Mouse (Mus musculus) neural tube, embryonic 14.5 days (tissue): Measurements from ENCODE around the gene Rplp2. TPM values are rescaled to one million over a fixed set of nuclear protein-coding genes. Genes with fewer than 3 reads are reported as not detected.
A peak's percentile ranks its signal among the peaks of the same experiment; 100 is the strongest.

ENCODE experiments used
- ATAC-seq: fragments of 200-750 bp; cut with Nextera tagmentation; 2 replicates; pipeline ENCODE4 v1.8.0; 2017; ENCODE audit warnings: low read depth, mild to moderate bottlenecking, moderate TSS enrichment, moderate library complexity
- H3K27ac ChIP-seq: fragments of 300-500 bp; sonication (generic); 2 replicates; pipeline ENCODE4 v1.5.1; 2014; ENCODE audit warnings: low read depth, mild to moderate bottlenecking, control low read depth, low read length, moderate library complexity, mixed read lengths
- H3K27me3 ChIP-seq: fragments of 300-500 bp; sonication (generic); 2 replicates; pipeline ENCODE4 v1.6.1; 2014; ENCODE audit warnings: low read length; ENCODE audit not compliant: control insufficient read depth, insufficient read depth
- H3K36me3 ChIP-seq: fragments of 300-500 bp; sonication (generic); 2 replicates; pipeline ENCODE4 v1.6.1; 2014; ENCODE audit warnings: low read length, mixed read lengths; ENCODE audit not compliant: control insufficient read depth, insufficient read depth
- H3K4me1 ChIP-seq: fragments of 300-500 bp; sonication (generic); 2 replicates; pipeline ENCODE4 v1.6.1; 2014; ENCODE audit warnings: low read length; ENCODE audit not compliant: control insufficient read depth, insufficient read depth
- H3K4me2 ChIP-seq: fragments of 300-500 bp; sonication (generic); 2 replicates; pipeline ENCODE4 v1.6.1; 2014; ENCODE audit warnings: mild to moderate bottlenecking, low read depth, low read length, control low read depth
- H3K4me3 ChIP-seq: fragments of 300-500 bp; sonication (generic); 2 replicates; pipeline ENCODE4 v1.5.1; 2014; ENCODE audit warnings: low read depth, low read length, control low read depth, mixed read lengths
- H3K9ac ChIP-seq: fragments of 300-500 bp; sonication (generic); replicated peaks from 2 replicates; pipeline ENCODE4 v1.6.1; 2014; ENCODE audit warnings: low read depth, mild to moderate bottlenecking, control low read depth, low read length, mixed read lengths
- H3K9me3 ChIP-seq: fragments of 300-500 bp; sonication (generic); 2 replicates; pipeline ENCODE4 v1.6.1; 2016; ENCODE audit warnings: low read length; ENCODE audit not compliant: control insufficient read depth
- WGBS: fragments of 180-500 bp; shearing (Covaris S2); extraction: QIAGEN DNeasy Blood & Tissue Kit; methylation state at CpG from one replicate; pipeline ENCODE4 v1.1.7; 2014; 5-methylcytosine and 5-hydroxymethylcytosine counted together
- polyA plus RNA-seq: library from polyadenylated mRNA; unstranded; fragments of >200 nt; fragmentation: Nextera tagmentation; extraction: Ambion mirVana; gene quantifications from 2 replicates; pipeline ENCODE4 v1.2.1, GENCODE M21; 2014

The Rplp2 gene
- polyA plus RNA-seq, 1 experiment from 2014 or later: 691 TPM

DNA sequence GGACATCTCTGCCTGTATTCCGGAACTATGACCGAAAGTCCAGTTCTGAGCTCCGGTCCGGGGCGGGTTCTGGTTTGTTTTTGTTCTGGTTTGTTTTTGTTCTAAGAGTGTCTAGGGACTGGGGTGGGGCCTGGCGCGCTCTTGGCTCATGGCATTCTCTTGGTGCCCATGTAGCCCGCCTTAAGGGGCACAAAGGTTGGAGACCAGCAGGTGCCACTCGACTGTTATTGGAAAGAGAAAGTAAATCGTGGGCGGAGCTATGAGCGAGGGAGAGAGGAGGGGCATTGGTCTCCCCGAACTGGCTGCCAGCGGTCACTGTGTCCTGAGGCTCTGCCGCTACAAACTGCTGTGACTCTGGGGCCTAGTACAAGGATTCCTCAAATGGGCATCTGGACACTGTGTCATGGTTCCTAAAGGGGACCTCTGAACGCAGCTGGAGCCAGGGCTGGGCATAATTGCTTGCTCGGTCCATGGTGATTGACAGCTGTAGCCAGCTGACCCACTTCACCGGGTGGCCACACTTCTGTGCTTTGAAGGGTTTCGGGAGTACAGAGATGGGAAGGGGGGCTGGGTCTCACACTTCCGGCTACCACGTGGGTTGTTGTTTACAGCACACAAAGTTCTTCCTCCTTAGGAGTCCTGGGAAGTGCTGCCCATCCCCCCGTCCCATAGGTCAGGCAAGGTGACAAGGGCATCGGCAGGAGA, 8.6 kb downstream of the Rplp2 start:
- Histone ChIP-seq H3K4me1 (peaks cover 10% of the 10 kb centered on the region), H3K36me3 (peaks cover 16% of the 10 kb centered on the region; the same call in 1 of the 2 replicates), H3K9me3 (no peaks in the 10 kb centered on the region), H3K9ac (peak overlapping the region; percentile 55), H3K4me2 (peak overlapping the region; percentile 71), H3K27me3 (peaks cover 13% of the 10 kb centered on the region), H3K27ac (peak overlapping the region; percentile 10; the same call in 1 of the 2 replicates), H3K4me3 (peak overlapping the region; percentile 49)
- peak; percentile 41 for ATAC-seq
- WGBS: 1% methylated on average over 23 of the region's 23 CpGs

DNA sequence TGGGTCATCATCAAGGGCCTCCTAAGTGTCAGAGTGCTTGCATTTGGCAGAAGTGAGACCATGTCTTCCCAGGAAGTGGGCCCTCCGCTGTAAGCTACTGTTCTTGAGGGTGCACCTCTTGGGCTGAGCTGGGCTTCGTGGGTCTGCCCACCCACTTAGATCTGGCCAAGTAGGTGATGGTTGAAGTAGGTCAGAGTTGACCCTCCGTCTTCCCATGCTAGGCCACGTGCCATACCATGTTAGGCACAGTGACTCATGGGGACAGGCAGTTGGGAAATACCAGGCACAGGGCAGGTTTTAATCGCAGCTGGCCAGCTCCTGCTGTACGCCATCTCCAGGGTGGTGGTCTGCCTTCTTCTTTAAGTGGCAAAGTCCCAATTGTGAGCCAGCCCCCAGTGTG, 9.6 kb downstream of the Rplp2 start:
- no peak overlapping the region for H3K4me3 ChIP-seq
- no peak overlapping the region for H3K9ac ChIP-seq
- H3K27ac ChIP-seq: no peak overlapping the region
- 92% methylated on average over 6 of the region's 6 CpGs for WGBS
- peaks cover 9% of the 10 kb centered on the region; the same call in 1 of the 2 replicates for H3K36me3 ChIP-seq
- H3K9me3 ChIP-seq: no peaks in the 10 kb centered on the region
- no peak overlapping the region for H3K4me2 ChIP-seq
- ATAC-seq: no peak
- H3K27me3 ChIP-seq: peaks cover 18% of the 10 kb centered on the region
- H3K4me1 ChIP-seq: peaks cover 11% of the 10 kb centered on the region

DNA sequence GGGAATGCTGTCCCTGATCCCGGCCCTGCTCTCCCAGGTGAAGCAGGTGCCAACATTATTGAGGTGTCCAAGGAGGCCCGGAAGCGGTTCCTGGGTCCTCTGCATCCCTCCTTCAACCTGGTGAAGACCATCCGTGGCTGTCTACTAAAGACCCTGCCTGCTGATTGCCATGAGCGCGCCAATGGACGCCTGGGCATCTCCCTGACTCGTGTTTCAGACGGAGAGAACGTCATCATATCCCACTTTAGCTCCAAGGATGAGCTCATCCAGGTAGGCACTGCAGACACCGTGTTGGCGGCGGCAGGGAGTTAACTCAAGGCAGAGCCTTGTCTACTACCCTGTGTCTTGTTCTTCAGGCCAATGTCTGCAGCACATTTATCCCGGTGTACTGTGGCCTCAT, 10.1 kb downstream of the Rplp2 start:
- H3K4me3 ChIP-seq: no peak overlapping the region
- H3K9me3 ChIP-seq: no peaks in the 10 kb centered on the region
- peaks cover 8% of the 10 kb centered on the region; the same call in 1 of the 2 replicates for H3K36me3 ChIP-seq
- H3K27ac ChIP-seq: no peak overlapping the region
- H3K9ac ChIP-seq: no peak overlapping the region
- no peak for ATAC-seq
- peaks cover 22% of the 10 kb centered on the region for H3K27me3 ChIP-seq
- 93% methylated on average over 14 of the region's 14 CpGs for WGBS
- H3K4me1 ChIP-seq: peaks cover 13% of the 10 kb centered on the region
- no peak overlapping the region for H3K4me2 ChIP-seq

DNA sequence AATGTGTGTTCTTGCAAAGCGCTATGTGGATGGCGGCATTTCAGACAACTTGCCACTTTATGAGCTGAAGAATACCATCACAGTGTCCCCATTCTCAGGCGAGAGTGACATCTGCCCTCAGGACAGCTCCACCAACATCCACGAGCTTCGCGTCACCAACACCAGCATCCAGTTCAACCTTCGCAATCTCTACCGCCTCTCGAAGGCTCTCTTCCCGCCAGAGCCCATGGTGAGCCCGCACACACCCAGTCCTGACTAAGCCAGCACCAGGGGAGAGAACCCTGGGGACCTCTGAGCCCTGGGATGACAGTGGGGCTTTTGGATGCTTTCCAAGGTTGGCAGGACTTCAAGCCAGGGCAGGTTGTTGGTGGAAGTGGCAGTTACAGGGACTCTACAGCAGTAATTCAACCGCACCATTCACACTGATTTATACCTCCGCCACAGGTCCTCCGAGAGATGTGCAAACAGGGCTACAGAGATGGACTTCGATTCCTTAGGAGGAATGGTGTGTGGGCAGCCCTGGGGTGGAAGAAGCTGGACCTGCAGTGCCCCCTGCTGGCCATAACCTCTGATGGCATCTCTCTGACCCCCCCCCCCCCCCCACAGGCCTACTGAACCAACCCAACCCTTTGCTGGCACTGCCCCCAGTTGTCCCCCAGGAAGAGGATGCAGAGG, 11.0 kb downstream of the Rplp2 start:
- Histone ChIP-seq H3K27me3 (peaks cover 26% of the 10 kb centered on the region), H3K4me2 (no peak overlapping the region), H3K36me3 (peaks cover 8% of the 10 kb centered on the region; the same call in 1 of the 2 replicates), H3K4me1 (peaks cover 13% of the 10 kb centered on the region), H3K9me3 (no peaks in the 10 kb centered on the region), H3K4me3 (no peak overlapping the region), H3K27ac (no peak overlapping the region), H3K9ac (no peak overlapping the region)
- WGBS: 73% methylated on average over 15 of the region's 15 CpGs
- ATAC-seq: no peak

DNA sequence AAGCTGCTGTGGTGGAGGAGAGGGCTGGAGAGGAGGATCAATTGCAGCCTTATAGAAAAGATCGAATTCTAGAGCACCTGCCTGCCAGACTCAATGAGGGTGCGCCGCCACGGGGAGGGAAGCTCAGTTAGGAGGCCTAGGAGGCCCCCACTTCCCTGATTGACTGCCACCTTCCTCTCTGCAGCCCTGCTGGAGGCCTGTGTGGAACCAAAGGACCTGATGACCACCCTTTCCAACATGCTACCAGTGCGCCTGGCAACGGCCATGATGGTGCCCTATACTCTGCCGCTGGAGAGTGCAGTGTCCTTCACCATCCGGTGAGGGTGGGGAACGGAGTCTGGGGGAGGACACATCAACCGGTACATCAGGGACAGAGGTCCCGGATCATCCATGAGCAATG, 11.5 kb downstream of the Rplp2 start:
- Histone ChIP-seq H3K4me3 (no peak overlapping the region), H3K4me1 (peaks cover 13% of the 10 kb centered on the region), H3K4me2 (no peak overlapping the region), H3K27me3 (peaks cover 32% of the 10 kb centered on the region), H3K36me3 (peaks cover 8% of the 10 kb centered on the region; the same call in 1 of the 2 replicates), H3K9me3 (no peaks in the 10 kb centered on the region), H3K9ac (no peak overlapping the region), H3K27ac (no peak overlapping the region)
- ATAC-seq: no peak
- 91% methylated on average over 11 of the region's 11 CpGs for WGBS

DNA sequence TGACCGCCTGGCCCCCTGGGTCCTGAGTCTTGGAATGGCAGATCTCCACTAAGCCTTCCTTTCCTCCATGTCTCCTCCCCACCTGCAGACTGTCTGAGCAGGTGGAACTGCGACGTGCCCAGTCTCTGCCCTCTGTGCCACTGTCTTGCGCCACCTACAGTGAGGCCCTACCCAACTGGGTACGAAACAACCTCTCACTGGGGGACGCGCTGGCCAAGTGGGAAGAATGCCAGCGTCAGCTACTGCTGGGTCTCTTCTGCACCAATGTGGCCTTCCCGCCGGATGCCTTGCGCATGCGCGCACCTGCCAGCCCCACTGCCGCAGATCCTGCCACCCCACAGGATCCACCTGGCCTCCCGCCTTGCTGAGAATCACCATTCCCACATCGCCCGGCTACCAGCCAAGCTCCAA, 12.1 kb downstream of the Rplp2 start:
- no peak overlapping the region for H3K9ac ChIP-seq
- H3K4me2 ChIP-seq: no peak overlapping the region
- H3K4me1 ChIP-seq: peaks cover 13% of the 10 kb centered on the region
- no peak for ATAC-seq
- H3K27me3 ChIP-seq: peaks cover 38% of the 10 kb centered on the region
- H3K4me3 ChIP-seq: no peak overlapping the region
- WGBS: 90% methylated on average over 17 of the region's 17 CpGs
- H3K27ac ChIP-seq: no peak overlapping the region
- no peaks in the 10 kb centered on the region for H3K9me3 ChIP-seq
- H3K36me3 ChIP-seq: peaks cover 8% of the 10 kb centered on the region; the same call in 1 of the 2 replicates

DNA sequence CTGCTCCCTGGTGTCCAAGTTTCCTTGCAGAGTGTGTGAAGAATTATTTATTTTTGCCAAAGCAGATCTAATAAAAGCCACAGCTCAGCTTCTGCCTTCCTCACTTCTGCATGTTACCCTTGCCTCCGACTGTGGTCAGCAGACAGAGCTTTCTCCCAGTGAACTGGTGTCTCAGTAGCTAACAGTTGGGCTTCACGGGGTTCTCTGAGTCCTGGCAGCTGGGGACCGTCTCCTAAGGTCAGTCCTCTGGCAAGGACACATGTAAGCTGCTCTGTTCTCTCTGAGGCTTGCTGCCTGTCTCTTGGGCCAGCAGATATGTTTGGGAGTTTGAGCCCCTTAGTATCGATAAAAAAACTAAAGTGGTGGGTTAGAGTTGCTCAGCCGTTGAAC, 12.8 kb downstream of the Rplp2 start:
- peaks cover 45% of the 10 kb centered on the region for H3K27me3 ChIP-seq
- H3K9ac ChIP-seq: no peak overlapping the region
- no peak overlapping the region for H3K4me2 ChIP-seq
- 82% methylated on average over 5 of the region's 5 CpGs for WGBS
- H3K4me3 ChIP-seq: no peak overlapping the region
- H3K36me3 ChIP-seq: peaks cover 8% of the 10 kb centered on the region; the same call in 1 of the 2 replicates
- no peak overlapping the region for H3K27ac ChIP-seq
- no peaks in the 10 kb centered on the region for H3K9me3 ChIP-seq
- H3K4me1 ChIP-seq: peaks cover 14% of the 10 kb centered on the region
- no peak for ATAC-seq

DNA sequence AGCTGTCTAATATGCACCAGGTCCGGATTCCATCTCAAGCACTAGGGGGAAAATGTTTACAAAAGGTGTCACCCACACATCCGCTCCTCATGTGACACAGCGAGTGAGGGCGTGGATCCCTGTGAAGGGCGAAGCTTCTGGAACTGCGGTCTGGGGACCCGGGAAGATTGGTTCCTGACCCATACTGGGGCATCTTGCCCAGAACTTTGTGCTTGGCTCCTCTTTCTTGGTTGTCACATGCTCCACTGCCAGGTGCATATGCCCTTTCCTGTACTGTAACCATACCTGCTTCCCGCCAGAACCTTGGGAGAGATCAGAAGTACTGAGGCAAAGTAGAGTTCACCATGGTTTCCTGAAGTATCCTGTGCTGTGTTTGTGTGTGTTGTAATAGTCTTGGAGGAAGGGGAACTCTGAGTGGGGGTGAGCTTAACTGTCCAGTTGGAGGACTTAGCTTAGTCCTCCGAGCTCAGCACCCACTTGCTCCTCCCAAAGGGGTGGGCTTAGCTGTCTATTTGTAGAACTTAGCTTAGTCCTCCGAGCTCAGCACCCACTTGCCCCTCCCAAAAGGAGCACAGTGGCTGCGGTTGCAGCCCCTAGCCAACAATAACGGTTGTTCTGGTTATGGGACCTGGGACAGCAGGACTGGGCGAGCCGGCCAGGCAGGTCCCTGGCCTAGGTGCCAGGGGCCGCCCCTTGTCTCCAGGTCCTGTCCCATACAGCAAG, 13.4 kb downstream of the Rplp2 start, which contains the start of gene Cracr2b:
Cracr2b (plus strand) TSS at position 704 of the 723 bp plus-strand sequence.
- Histone ChIP-seq H3K4me2 (peak within 1 kb of the TSS; percentile 54), H3K36me3 (peaks cover 8% of the 10 kb centered on the region; the same call in 1 of the 2 replicates), H3K9me3 (no peaks in the 10 kb centered on the region), H3K4me1 (peaks cover 14% of the 10 kb centered on the region), H3K4me3 (peak within 1 kb of the TSS; percentile 18), H3K27me3 (peaks cover 49% of the 10 kb centered on the region), H3K27ac (no peak within 1 kb of the TSS), H3K9ac (peak within 1 kb of the TSS; percentile 45)
- WGBS: 81% methylated on average over 15 of the region's 15 CpGs
- ATAC-seq: no peak
